In the genomic region with DNA sequence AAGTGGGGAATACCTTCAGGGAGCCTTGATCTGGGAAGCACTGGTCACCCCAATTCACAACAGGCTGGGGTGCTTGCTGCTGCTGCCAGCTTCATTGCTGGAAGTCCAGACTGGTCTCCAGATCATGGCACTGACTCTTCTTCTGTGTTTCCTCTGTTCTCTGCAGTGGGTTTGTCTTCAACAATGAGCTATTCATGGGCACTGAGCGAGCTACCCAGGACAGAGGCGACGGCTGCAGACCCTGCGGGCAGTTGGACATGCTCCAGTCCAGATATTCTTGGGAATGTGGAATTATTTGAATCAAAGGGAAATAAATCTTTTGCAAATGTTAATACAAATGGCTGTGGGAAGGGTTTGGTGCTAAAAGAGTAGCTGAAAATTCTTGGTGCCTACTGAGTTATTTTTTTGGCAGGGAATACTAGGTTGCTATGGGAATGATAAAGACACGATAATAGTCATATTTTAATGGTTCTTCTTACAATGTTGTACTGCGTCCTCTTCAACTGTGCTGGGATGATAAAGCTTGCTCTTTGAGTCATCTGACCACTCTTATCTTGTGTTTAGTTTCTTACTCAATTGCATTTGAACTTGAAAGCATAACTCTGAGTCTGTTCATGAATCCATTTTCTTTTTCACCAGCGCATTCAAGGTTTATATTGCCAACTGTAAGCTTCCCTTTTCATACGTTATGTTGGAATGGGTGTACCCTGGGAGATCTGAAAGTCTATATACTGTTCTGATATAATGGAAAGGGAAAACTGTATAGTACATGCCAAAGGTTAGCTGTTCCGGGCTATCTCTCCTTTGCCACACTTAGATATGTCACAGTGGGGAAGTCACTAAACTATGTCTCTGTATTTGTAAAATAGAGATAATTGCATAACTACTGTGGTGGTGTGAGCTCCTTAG, we compare ENCODE assay signal across 11 mouse cellular contexts.
DNase-seq lines count a peak whose midpoint lies in the region; ATAC-seq and TF ChIP-seq lines count a peak whose summit lies in the region.
"Had no signal": no experiment of that assay in that cellular context is flagged by ENCODE, and none has a peak within 500 bp of the region (broad histone marks: within the 10 kb centered on the region; RNA-seq: fewer than 3 reads in every experiment).

No protein-coding gene starts in this region.

- no peak for DNase-seq in lung, adult 2 months
- DNase-seq in gastrocnemius, adult 2 months, result no peak
- DNase-seq in urinary bladder, adult 18-20 months (ENCODE audit: low spot score in 2 of 2), result no peak
- DNase-seq: heart, postnatal 14 days; kidney, adult 11 months; lung, postnatal 36 days had no signal

- WGBS in lung, embryonic 16.5 days, result 45% methylated on average over 9 of the region's 9 CpGs
- 75% methylated on average over 9 of the region's 9 CpGs for WGBS in lung, adult 2 months
- WGBS in liver, embryonic 15.5 days (ENCODE audit: insufficient replicate concordance), result 51% methylated on average over 9 of the region's 9 CpGs
- 74% methylated on average over 9 of the region's 9 CpGs for WGBS in stomach, embryonic 16.5 days

- intact Hi-C loops in gastrocnemius, adult 2 months (cut with DNase I), result no loop called here

- H3K36me3 ChIP-seq in lung, embryonic 16.5 days (ENCODE audit: control insufficient read depth, insufficient read depth, low read length), result no peaks in the 10 kb centered on the region
- no peaks in the 10 kb centered on the region for H3K36me3 ChIP-seq in erythroblast, embryonic 14.5 days (ENCODE audit: control insufficient read depth)
- no peaks in the 10 kb centered on the region for H3K36me3 ChIP-seq in liver, embryonic 15.5 days (replicated peaks)
- no peaks in the 10 kb centered on the region for H3K36me3 ChIP-seq in stomach, embryonic 16.5 days (ENCODE audit: control insufficient read depth, insufficient read depth, low read length)

- no peak overlapping the region for H3K4me2 ChIP-seq in lung, embryonic 16.5 days (ENCODE audit: low read depth, low read length)
- peak overlapping the region; percentile 42 for H3K4me2 ChIP-seq in liver, embryonic 15.5 days
- no peak overlapping the region for H3K4me2 ChIP-seq in stomach, embryonic 16.5 days (ENCODE audit: low read depth, low read length)

- peak; percentile 41; the same call in 1 of the 2 replicates for ATAC-seq in lung, embryonic 16.5 days (ENCODE audit: low read depth)
- ATAC-seq in liver, embryonic 15.5 days (ENCODE audit: insufficient read depth), result peak; percentile 91
- peak; percentile 60; the same call in 1 of the 2 replicates for ATAC-seq in stomach, embryonic 16.5 days (ENCODE audit: insufficient read depth, low FRiP score)

- TF ChIP-seq CTCF in lung, adult 2 months (IDR thresholded peaks at IDR 0.05; ENCODE audit: insufficient read depth, low read length), result no peak
- TF ChIP-seq CTCF in gastrocnemius, adult 2 months (IDR thresholded peaks at IDR 0.05), result no peak

- peaks cover 9% of the 10 kb centered on the region for H3K4me1 ChIP-seq in lung, embryonic 16.5 days (replicated peaks; ENCODE audit: control insufficient read depth, insufficient read depth, low read length)
- H3K4me1 ChIP-seq in lung, adult 2 months (ENCODE audit: control insufficient read depth, insufficient read depth, low read length), result no peaks in the 10 kb centered on the region; the same call in 1 of the 2 replicates
- H3K4me1 ChIP-seq in erythroblast, embryonic 14.5 days (ENCODE audit: control insufficient read depth), result peaks cover 83% of the 10 kb centered on the region
- H3K4me1 ChIP-seq in liver, embryonic 15.5 days (replicated peaks), result peaks cover 70% of the 10 kb centered on the region
- H3K4me1 ChIP-seq in stomach, embryonic 16.5 days (ENCODE audit: control insufficient read depth, insufficient read depth, low read length), result peaks cover 5% of the 10 kb centered on the region; the same call in 1 of the 2 replicates

- TF ChIP-seq POLR2A in lung, adult 2 months (IDR thresholded peaks at IDR 0.05; ENCODE audit: borderline replicate concordance, extremely low read depth, low read depth, low read length), result no peak

- no peak overlapping the region for H3K9ac ChIP-seq in lung, embryonic 16.5 days (ENCODE audit: low read length)
- H3K9ac ChIP-seq in liver, embryonic 15.5 days, result no peak overlapping the region
- no peak overlapping the region for H3K9ac ChIP-seq in stomach, embryonic 16.5 days (ENCODE audit: low read length)

- H3K9me3 ChIP-seq in lung, embryonic 16.5 days (ENCODE audit: control insufficient read depth, low read length), result no peaks in the 10 kb centered on the region
- H3K9me3 ChIP-seq in erythroblast, embryonic 14.5 days (ENCODE audit: control insufficient read depth, low read length), result no peaks in the 10 kb centered on the region
- H3K9me3 ChIP-seq in liver, embryonic 15.5 days (replicated peaks), result no peaks in the 10 kb centered on the region
- H3K9me3 ChIP-seq in stomach, embryonic 16.5 days (replicated peaks; ENCODE audit: control insufficient read depth, low read length), result no peaks in the 10 kb centered on the region

- H3K27me3 ChIP-seq in lung, embryonic 16.5 days (ENCODE audit: control insufficient read depth, insufficient read depth, low read depth, low read length), result no peaks in the 10 kb centered on the region
- no peaks in the 10 kb centered on the region for H3K27me3 ChIP-seq in erythroblast, embryonic 14.5 days (ENCODE audit: control insufficient read depth)
- H3K27me3 ChIP-seq in liver, embryonic 15.5 days, result no peaks in the 10 kb centered on the region
- H3K27me3 ChIP-seq in stomach, embryonic 16.5 days (ENCODE audit: control insufficient read depth, insufficient read depth, low read length), result no peaks in the 10 kb centered on the region

- H3K4me3 ChIP-seq in lung, embryonic 16.5 days (ENCODE audit: low read length), result no peak overlapping the region
- no peak overlapping the region for H3K4me3 ChIP-seq in lung, adult 2 months (replicated peaks; ENCODE audit: extremely low read depth, low read depth, low read length)
- peak overlapping the region; percentile 11 for H3K4me3 ChIP-seq in erythroblast, embryonic 14.5 days (replicated peaks)
- no peak overlapping the region for H3K4me3 ChIP-seq in liver, embryonic 15.5 days (replicated peaks)
- no peak overlapping the region for H3K4me3 ChIP-seq in stomach, embryonic 16.5 days (replicated peaks; ENCODE audit: low read length)
- H3K4me3 ChIP-seq in gastrocnemius, adult 2 months, result no peak overlapping the region
- H3K4me3 ChIP-seq: layer of hippocampus, adult 2 months had no signal

- H3K27ac ChIP-seq in lung, embryonic 16.5 days (ENCODE audit: low read length), result no peak overlapping the region
- peak overlapping the region; percentile 88 for H3K27ac ChIP-seq in liver, embryonic 15.5 days (replicated peaks)
- H3K27ac ChIP-seq in stomach, embryonic 16.5 days (ENCODE audit: low read length), result no peak overlapping the region; the same call in 1 of the 2 replicates
- no peak overlapping the region for H3K27ac ChIP-seq in gastrocnemius, adult 2 months
- H3K27ac ChIP-seq: layer of hippocampus, adult 2 months had no signal

Comparison
In these comparisons a context has a peak if more than half of its experiments do, and no peak if none do; other contexts are left out.
1. ATAC-seq: peak in every context shown above with its lines; median percentile 91 in liver, embryonic 15.5 days; 60 in stomach, embryonic 16.5 days; 41 in lung, embryonic 16.5 days.